Mouse (Mus musculus): Measurements from ENCODE around the gene Cipc.

The Cipc gene

GRCm38 (mm10) chr12:86946862-86947574, at the start of gene Cipc:
Gene Cipc, plus strand, starts transcription at chr12:86947043.
- DNase-seq: peak; percentile 97 to 99

GRCm38 (mm10) chr12:86897769-86898273, 49.0 kb upstream of the Cipc start:
- peak in 1 of 2 experiments; percentile 20 for DNase-seq

DNA sequence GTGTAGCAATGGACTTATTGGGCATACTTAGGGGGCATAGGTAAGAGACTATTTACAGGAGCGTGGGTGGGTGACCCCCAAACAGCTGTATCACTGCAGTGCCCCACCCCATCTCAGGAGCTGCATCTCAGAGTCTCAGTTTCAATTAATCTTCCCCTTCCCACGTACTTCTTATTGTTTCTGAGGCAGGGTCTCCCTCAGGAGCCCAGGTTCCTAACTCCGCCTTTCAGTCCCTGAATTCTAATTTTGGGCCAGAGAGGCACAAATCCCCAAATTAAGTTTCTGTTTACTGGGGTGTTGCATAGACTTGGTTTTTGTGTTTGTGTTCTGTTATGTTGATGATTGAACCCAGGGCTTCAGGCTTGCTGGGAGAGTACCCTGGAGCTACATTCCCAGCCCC, 48.4 kb upstream of the Cipc start:
- no peak for DNase-seq

DNA sequence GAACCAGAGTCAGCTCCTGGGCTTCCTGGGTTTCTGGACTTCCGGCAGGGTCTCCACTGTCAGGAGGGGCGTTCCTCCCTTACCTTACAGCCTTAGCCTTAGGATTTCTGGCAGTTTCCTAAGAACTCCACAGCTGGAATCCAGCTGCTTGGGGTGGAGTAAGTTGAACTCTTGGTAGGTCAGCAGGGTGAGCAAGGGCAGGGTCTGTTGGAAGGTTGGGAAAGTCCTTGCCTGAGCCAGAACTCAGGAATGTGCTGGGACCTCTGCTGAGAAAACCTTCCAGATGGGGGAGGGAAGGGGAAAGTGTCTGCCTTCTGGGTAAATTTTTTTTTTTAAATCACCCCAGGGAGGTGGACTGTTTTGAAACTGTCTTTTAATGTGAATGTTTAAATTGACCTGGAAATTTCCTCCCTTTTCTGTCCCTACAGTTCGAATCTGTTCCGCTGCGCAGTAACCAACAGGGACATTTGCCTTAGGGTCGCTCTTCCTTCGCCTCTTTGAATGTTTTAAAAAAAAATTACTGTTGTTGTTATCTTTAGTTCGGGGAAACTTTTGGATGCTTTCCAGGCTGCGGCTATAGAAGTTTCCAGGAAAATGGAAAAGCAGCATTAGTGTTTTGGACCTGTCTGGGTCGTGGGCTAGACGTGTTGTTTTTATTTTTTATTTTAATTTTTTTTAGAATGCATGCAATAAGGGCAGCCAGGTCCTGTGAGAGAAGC, 47.2 kb upstream of the Cipc start:
- no peak for DNase-seq

- DNase-seq: no peak
These were observed 42.7 kb upstream of the Cipc start for GRCm38 (mm10) chr12:86903828-86904806.

DNA sequence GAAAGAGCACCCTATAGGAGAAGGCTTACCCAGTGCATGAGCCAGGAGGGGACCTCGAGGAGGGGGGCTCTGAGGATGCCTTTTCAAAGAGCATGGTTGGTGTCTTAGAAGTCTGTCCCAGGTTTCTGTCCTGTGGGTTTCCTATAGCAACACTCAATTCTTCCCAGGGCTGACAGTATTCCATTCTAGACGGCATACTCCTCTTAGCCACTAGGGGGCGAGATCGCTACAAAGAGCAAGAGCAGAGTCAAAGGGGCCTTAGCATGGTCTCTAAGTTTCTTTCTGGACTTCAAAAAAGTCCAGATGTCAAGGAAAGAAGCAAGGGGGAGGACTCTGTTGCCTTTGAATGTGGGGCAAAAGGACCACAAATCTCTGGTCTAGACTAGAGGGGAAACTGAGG, 41.6 kb upstream of the Cipc start:
- peak; percentile 68 to 74 for DNase-seq

DNA sequence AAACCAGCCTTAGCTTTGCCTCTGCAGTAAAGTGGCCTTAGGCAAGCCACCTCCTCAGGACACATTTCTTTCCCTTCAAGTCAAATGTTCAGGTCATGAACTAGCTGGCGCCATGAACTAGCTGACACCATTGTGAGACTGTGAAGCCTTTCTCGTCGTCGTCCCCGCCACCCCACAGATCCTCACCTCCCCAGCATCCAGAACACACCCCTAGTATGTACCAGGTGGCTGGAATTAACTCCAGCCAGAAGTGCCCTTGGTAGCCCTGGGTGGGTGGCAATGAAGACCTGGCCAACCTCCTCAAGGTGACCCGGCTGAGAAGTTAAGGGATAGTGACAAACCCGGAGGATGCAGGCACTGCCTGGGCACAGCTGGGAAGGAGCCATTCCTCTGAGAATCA, 41.0 kb upstream of the Cipc start:
- no peak for DNase-seq

DNA sequence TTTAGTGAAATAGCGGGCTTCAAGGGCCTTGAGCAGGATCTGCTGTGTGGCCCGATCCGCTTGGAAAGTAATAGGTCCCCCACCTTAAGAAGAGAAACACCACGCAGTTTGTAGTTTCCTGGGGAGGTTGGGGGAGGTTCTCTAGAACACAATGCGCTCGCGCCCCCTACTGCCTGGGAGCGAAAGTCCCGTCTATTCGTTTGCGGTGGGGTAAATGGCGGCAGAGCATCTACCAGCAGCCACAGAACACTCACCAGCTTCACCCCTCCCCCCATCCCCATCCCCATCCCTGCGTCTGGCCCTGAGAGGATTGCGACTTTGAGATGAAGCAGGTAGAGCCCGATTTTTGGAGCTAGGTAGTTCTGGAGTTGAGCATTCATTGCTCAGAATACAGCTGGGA, 40.4 kb upstream of the Cipc start:
- DNase-seq: peak; percentile 85 to 89

- no peak for DNase-seq
These were observed 35.3 kb upstream of the Cipc start for GRCm38 (mm10) chr12:86911482-86911931.

DNA sequence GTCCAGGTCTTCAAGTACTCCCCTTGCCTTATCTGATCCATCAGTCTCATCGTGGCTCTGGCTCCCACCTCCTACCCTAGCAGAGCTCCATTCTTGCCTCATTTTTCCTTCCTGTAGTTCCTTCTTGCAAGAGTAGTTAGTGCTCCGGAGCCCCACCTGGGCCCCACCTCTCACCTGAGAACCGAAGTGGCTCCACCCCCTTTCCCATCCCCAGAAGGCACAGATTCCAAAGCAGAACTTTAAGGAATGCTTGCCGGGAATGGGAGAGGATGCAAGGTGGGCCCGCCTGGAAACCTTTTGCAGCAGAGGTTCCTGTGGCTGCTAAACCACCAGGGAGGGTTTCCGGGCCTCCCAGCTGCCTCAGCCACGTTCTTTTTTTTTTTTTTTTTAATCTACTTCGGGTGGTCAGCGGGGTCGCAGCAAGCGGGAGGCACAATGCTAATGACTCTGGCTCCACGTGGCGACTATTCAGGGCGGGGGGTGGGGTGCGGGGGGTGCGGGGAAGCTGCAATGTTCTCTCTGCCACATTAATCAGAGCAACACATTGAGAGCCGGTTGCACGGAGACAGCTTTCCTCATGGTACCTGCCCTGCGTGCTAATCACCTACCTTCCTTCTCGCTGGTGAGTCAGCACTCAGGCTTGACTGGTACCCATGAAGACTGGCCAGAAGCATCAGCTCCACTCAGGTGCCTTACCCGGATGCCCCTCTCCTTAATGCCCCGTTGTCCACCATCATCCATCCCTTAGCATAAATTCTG, 34.3 kb upstream of the Cipc start:
- DNase-seq: no peak

- no peak for DNase-seq
These were observed 32.5 kb upstream of the Cipc start for GRCm38 (mm10) chr12:86914351-86914750.

DNA sequence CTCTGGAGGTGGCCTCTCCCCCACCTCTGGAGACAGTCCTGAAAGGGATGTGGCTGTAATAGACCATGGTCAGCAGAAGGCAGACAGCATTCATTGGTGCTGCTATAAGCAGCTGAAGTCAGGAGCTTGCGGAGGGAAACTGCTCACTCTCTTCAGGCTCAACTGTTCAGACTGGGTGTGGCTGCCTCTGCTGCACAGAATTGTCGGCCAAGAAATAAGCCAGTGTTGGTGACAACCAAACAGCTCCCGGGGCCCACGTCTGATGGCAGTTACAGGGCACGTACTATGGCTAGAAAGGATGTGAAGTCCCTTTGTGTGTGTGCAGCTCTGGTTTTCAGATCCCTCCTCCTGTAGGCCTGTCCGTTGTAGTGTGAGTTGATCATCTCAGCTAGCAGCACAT, 32.1 kb upstream of the Cipc start:
- no peak for DNase-seq

DNA sequence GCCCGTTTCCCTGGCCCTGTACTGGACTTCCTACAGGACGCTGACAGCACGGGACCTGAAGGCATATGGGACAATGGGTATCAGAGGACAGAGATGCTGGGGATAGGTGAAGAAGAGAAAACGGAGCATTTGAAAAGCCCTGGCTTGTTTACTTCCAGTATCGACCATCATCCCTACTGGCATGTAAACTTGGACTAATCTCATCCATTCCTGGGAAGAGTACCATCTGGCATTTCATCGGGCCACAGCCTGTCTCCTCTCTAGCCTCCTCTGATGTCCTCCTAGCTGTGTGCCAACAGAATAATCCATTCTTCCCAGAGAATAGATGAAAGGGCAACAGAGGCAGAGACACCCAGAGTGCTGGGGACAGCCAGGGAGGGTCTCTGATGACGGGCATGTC, 31.2 kb upstream of the Cipc start:
- peak; percentile 70 to 82 for DNase-seq

- DNase-seq: no peak
These were observed 29.9 kb upstream of the Cipc start for GRCm38 (mm10) chr12:86916796-86917573.

DNA sequence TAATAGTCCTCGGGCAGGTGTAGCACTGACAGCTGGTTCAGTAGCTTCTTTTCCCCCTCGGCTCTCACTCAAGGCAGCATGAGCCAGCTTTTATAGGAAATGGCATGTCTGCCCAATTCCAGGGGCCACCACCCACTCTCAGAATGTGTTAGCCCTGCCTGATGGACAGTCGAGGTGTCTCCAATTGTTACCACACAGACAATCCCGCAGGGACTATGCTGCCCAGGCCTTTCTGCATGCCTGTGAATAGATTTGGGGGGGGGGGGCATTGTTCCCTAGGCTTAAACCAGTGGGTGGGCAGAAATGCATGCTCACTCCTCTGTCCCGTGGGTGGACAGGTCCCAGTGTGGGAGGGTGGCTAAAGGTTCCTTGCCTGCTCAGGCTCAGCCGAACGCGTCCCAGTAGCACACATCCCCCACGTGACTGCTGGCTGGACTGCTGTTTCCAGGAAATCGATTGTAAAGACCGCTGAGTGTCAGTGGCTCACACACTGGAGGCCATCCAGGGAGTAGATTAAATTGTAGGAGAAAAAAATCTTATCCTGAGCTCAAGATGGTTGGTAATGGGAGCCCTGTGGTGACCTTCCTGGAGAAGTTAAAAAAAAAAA, 28.4 kb upstream of the Cipc start:
- DNase-seq: no peak

DNA sequence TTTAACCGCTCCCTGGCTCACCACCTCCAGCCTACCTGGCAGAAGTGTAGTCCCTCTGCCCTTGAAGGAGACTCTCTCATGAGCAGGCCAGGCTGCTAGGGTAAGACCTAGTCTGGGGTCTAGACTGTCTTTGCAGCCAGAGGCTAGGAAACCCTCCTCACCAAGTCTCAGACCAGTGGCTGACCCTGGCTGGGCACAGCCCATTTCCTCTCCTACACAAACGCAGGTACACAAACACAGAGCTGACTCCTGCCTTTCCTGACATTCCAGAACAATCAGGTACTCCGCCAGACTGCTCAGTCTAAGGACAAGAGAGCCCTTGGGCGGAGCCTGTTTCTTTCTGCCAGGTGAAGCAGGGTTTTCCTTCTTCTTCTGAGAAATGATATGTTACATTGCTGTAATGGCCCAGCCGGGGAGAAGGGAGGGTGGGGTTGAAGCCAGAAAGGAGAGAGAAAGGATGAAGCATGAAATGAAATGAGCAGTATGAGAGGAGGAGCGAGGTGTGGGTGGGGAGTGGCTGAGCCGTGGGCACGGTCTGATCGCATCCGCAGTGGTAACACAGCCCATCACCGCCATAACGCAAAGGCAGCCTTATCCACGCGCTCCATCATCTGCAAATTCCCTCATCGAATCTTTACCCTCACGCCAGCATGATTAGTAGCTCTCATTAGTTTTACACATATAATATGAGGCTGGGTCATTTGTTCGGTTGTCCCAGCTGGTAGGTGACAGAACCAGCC, 27.7 kb upstream of the Cipc start:
- no peak for DNase-seq

DNA sequence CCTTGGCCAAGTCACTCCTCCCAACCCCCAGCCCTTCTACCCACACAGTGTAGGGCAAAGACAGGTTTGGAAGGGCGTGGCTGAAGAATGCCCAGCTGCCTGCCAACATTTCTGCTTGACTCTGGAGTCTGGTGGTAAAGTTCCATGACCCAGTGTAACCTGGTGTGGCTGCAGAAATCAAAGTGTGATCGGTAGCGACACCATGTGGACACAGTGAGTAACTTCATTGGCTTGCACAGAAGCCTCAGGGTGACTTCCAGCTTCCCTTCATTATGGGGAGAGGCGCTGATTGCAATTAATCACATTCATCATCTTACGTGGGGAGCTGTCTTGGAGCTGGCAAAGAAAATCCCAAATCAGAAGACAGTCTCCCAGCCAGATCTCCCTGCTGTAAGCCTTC, 23.0 kb upstream of the Cipc start:
- peak; percentile 83 to 91 for DNase-seq

- DNase-seq: no peak
These were observed 15.7 kb upstream of the Cipc start for GRCm38 (mm10) chr12:86930934-86931729.

DNA sequence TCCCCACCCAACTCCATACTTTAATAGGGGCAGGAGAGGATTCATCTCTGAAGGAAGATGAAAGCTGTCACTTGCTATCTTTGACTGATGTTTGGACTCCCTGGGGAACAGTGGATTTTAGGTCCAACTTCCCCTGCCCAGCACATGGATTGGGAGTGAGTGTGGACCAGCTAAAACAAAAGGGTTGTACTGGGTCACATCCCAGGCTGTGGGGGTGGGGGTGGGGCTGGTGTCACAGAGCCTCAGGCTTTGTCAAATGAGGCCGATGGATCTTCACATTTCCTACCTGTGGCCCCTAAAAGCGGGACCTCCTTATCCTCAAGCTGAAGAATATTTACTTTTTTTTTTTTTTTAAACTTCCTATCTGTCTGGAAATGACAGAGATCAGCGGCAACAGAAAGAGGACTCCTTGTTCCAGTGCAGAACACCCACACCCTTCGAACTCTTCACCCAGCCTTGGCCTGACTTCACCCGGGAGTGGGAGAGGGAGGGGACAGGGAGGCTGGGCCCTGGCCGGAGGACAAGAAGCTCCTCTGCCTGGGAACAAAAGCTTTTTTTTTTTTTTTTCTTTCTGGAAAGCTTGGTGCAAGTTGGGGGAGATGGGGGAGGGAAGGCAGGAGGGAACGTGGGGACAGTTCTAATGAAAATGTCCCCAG, 14.8 kb upstream of the Cipc start:
- DNase-seq: peak in 1 of 2 experiments; percentile 26
